Mouse (Mus musculus): ENCODE results near the gene Zdhhc8. TPM values are rescaled to one million over a fixed set of nuclear protein-coding genes. Genes with fewer than 3 reads are reported as not detected.
"Not testable (repeated sequence)": the region's sequence is repeated elsewhere in the genome, so short reads cannot be mapped to it uniquely, and the experiment has no call there.

The Zdhhc8 gene
- polyA plus RNA-seq, 1 experiment from 2014 or later: 13.9 TPM

GRCm38 (mm10) chr16:18211417-18212171 lies 23.3 kb downstream of the Zdhhc8 start:
- Histone ChIP-seq H3K27ac (no peak overlapping the region), H3K27me3 (peaks cover 21% of the 10 kb centered on the region; the same call in 1 of the 2 replicates), H3K9me3 (no peaks in the 10 kb centered on the region), H3K4me1 (0 out of 2 replicates have a peak, but pooled peaks cover 5% of the 10 kb centered on the region), H3K4me2 (no peak overlapping the region), H3K9ac (no peak overlapping the region), H3K4me3 (no peak overlapping the region), H3K36me3 (no peaks in the 10 kb centered on the region)
- WGBS: 44% methylated on average over 10 of the region's 10 CpGs
- ATAC-seq (ENCODE audit: insufficient number of reproducible peaks, insufficient read depth, low FRiP score, low TSS enrichment, low read depth): no peak

GRCm38 (mm10) chr16:18210701-18211416 lies 24.1 kb downstream of the Zdhhc8 start:
- peaks cover 24% of the 10 kb centered on the region; the same call in 1 of the 2 replicates for H3K27me3 ChIP-seq
- WGBS: 23% methylated on average over 8 of the region's 8 CpGs
- no peak for ATAC-seq (ENCODE audit: insufficient number of reproducible peaks, insufficient read depth, low FRiP score, low TSS enrichment, low read depth)

GRCm38 (mm10) chr16:18203430-18204091 lies 31.4 kb downstream of the Zdhhc8 start:
- no peak overlapping the region for H3K9ac ChIP-seq
- peaks cover 11% of the 10 kb centered on the region; the same call in 1 of the 2 replicates for H3K4me1 ChIP-seq
- no peak for ATAC-seq (ENCODE audit: insufficient number of reproducible peaks, insufficient read depth, low FRiP score, low TSS enrichment, low read depth)
- no peak overlapping the region for H3K4me2 ChIP-seq
- no peaks in the 10 kb centered on the region for H3K36me3 ChIP-seq
- peaks cover 7% of the 10 kb centered on the region; the same call in 1 of the 2 replicates for H3K27me3 ChIP-seq
- H3K27ac ChIP-seq: no peak overlapping the region
- WGBS: 44% methylated on average over 7 of the region's 7 CpGs
- no peak overlapping the region for H3K4me3 ChIP-seq
- no peaks in the 10 kb centered on the region for H3K9me3 ChIP-seq

More at GRCm38 (mm10) chr16:18210701-18211416, 24.1 kb downstream of the Zdhhc8 start:
- Histone ChIP-seq H3K27ac (no peak overlapping the region), H3K9me3 (no peaks in the 10 kb centered on the region), H3K4me2 (no peak overlapping the region), H3K4me3 (no peak overlapping the region), H3K9ac (no peak overlapping the region), H3K36me3 (no peaks in the 10 kb centered on the region), H3K4me1 (0 out of 2 replicates have a peak, but pooled peaks cover 5% of the 10 kb centered on the region)

GRCm38 (mm10) chr16:18202061-18202460 lies 32.9 kb downstream of the Zdhhc8 start:
- Histone ChIP-seq H3K4me3 (no peak overlapping the region), H3K9ac (no peak overlapping the region), H3K9me3 (no peaks in the 10 kb centered on the region), H3K27me3 (peaks cover 4% of the 10 kb centered on the region; the same call in 1 of the 2 replicates), H3K4me2 (no peak overlapping the region), H3K27ac (no peak overlapping the region), H3K36me3 (no peaks in the 10 kb centered on the region), H3K4me1 (peaks cover 11% of the 10 kb centered on the region; the same call in 1 of the 2 replicates)
- ATAC-seq (ENCODE audit: insufficient number of reproducible peaks, insufficient read depth, low FRiP score, low TSS enrichment, low read depth): no peak
- 92% methylated on average over 1 of the region's 1 CpGs for WGBS

GRCm38 (mm10) chr16:18201620-18202019 lies 33.3 kb downstream of the Zdhhc8 start:
- no peak for ATAC-seq (ENCODE audit: insufficient number of reproducible peaks, insufficient read depth, low FRiP score, low TSS enrichment, low read depth)
- H3K4me3 ChIP-seq: no peak overlapping the region
- H3K9ac ChIP-seq: no peak overlapping the region
- H3K4me2 ChIP-seq: no peak overlapping the region
- H3K36me3 ChIP-seq: no peaks in the 10 kb centered on the region
- peaks cover 3% of the 10 kb centered on the region; the same call in 1 of the 2 replicates for H3K27me3 ChIP-seq
- no peaks in the 10 kb centered on the region for H3K9me3 ChIP-seq
- 16% methylated on average over 1 of the region's 1 CpGs for WGBS
- no peak overlapping the region for H3K27ac ChIP-seq
- peaks cover 11% of the 10 kb centered on the region; the same call in 1 of the 2 replicates for H3K4me1 ChIP-seq

GRCm38 (mm10) chr16:18200062-18200461 lies 34.9 kb downstream of the Zdhhc8 start:
- Histone ChIP-seq H3K27me3 (no peaks in the 10 kb centered on the region), H3K4me2 (no peak overlapping the region), H3K9ac (no peak overlapping the region), H3K4me1 (peaks cover 13% of the 10 kb centered on the region; the same call in 1 of the 2 replicates), H3K9me3 (no peaks in the 10 kb centered on the region), H3K27ac (no peak overlapping the region), H3K36me3 (no peaks in the 10 kb centered on the region), H3K4me3 (no peak overlapping the region)
- ATAC-seq (ENCODE audit: insufficient number of reproducible peaks, insufficient read depth, low FRiP score, low TSS enrichment, low read depth): no peak
- 70% methylated on average over 2 of the region's 2 CpGs for WGBS

- Histone ChIP-seq H3K36me3 (no peaks in the 10 kb centered on the region), H3K4me3 (no peak overlapping the region), H3K9me3 (no peaks in the 10 kb centered on the region), H3K27ac (no peak overlapping the region), H3K4me1 (peaks cover 25% of the 10 kb centered on the region; the same call in 1 of the 2 replicates), H3K4me2 (no peak overlapping the region), H3K9ac (0 out of 2 replicates have a peak overlapping the region, but pooled peaks have one; percentile 16), H3K27me3 (no peaks in the 10 kb centered on the region)
- no peak for ATAC-seq (ENCODE audit: insufficient number of reproducible peaks, insufficient read depth, low FRiP score, low TSS enrichment, low read depth)
- WGBS: 80% methylated on average over 10 of the region's 10 CpGs
Measured at GRCm38 (mm10) chr16:18198365-18199098, 36.4 kb downstream of the Zdhhc8 start.

- no peak for ATAC-seq (ENCODE audit: insufficient number of reproducible peaks, insufficient read depth, low FRiP score, low TSS enrichment, low read depth)
- WGBS: 79% methylated on average over 6 of the region's 6 CpGs
- Histone ChIP-seq H3K4me2 (no peak overlapping the region), H3K9ac (no peak overlapping the region), H3K4me3 (no peak overlapping the region), H3K36me3 (no peaks in the 10 kb centered on the region), H3K27me3 (no peaks in the 10 kb centered on the region), H3K27ac (no peak overlapping the region), H3K9me3 (no peaks in the 10 kb centered on the region), H3K4me1 (peaks cover 25% of the 10 kb centered on the region; the same call in 1 of the 2 replicates)
Measured at GRCm38 (mm10) chr16:18197881-18198280, 37.1 kb downstream of the Zdhhc8 start.

- not testable (repeated sequence) for H3K27me3 ChIP-seq; H3K27ac ChIP-seq; H3K36me3 ChIP-seq; H3K9ac ChIP-seq; H3K9me3 ChIP-seq; ATAC-seq (ENCODE audit: insufficient number of reproducible peaks, insufficient read depth, low FRiP score, low TSS enrichment, low read depth); H3K4me3 ChIP-seq; H3K4me2 ChIP-seq
- H3K4me1 ChIP-seq: peaks cover 20% of the 10 kb centered on the region; the same call in 1 of the 2 replicates
- 48% methylated on average over 3 of the region's 3 CpGs for WGBS
Measured at GRCm38 (mm10) chr16:18195561-18195960, 39.4 kb downstream of the Zdhhc8 start.

- Histone ChIP-seq H3K27me3 (no peaks in the 10 kb centered on the region), H3K9me3 (no peaks in the 10 kb centered on the region), H3K27ac (peak overlapping the region; percentile 48; the same call in 1 of the 2 replicates), H3K36me3 (no peaks in the 10 kb centered on the region), H3K9ac (no peak overlapping the region), H3K4me2 (no peak overlapping the region), H3K4me1 (peaks cover 20% of the 10 kb centered on the region; the same call in 1 of the 2 replicates), H3K4me3 (no peak overlapping the region)
- no peak for ATAC-seq (ENCODE audit: insufficient number of reproducible peaks, insufficient read depth, low FRiP score, low TSS enrichment, low read depth)
- 54% methylated on average over 5 of the region's 5 CpGs for WGBS
Measured at GRCm38 (mm10) chr16:18195068-18195467, 39.9 kb downstream of the Zdhhc8 start.

Measured in embryonic facial prominence, embryonic 13.5 days (tissue).